Mouse (Mus musculus): ENCODE results near the gene Sema3e. TPM values are rescaled to one million over a fixed set of nuclear protein-coding genes. Genes with fewer than 3 reads are reported as not detected.

The Sema3e gene
- polyA plus RNA-seq, 1 experiment from 2014 or later = 3.1 TPM

DNA sequence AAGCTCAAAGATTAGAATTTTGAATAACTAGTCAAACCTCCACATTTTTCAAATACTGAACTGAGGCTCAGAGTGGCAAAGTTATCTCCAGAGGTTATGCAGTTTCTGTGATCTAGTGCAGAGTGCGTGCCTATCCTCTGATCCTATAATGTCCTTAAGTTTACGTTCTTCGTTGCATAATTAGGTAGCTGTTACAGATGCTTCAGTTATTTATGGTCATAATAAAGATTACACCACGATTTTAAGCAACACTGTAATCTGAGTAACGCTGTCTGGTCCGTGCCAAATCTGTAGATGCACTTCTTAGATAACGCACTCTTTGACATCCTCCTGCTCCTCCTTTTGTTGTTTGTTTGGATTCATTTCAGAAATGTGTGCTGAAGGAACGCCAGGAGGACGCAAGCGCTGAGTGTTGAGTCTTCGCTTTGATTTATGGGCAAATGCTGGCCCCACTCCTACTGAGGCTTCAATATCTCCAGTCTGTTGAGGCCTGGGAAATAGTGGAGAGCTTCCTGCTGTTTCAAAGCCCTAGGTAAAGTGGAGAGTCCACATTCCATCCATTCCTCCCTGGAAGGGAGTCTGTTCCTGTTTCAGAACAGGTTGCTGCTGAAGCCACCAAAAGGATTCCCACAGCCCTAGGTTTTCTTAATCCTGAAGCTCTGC is 32.2 kb upstream of the Sema3e start:
- Histone ChIP-seq H3K9ac (replicated peaks; ENCODE audit: low read length) (no peak overlapping the region), H3K4me2 (ENCODE audit: low read length) (no peak overlapping the region), H3K27me3 (ENCODE audit: control insufficient read depth, insufficient read depth, low read length) (no peaks in the 10 kb centered on the region), H3K36me3 (ENCODE audit: control insufficient read depth, insufficient read depth, low read length) (no peaks in the 10 kb centered on the region), H3K27ac (replicated peaks; ENCODE audit: low read depth, low read length) (no peak overlapping the region), H3K9me3 (ENCODE audit: control insufficient read depth, low read length) (no peaks in the 10 kb centered on the region), H3K4me3 (replicated peaks; ENCODE audit: low read depth, low read length) (no peak overlapping the region), H3K4me1 (ENCODE audit: control insufficient read depth, insufficient read depth, low read length) (no peaks in the 10 kb centered on the region)
- no peak for DNase-seq
- ATAC-seq (ENCODE audit: low FRiP score, low TSS enrichment) = no peak
- 80% methylated on average over 11 of the region's 11 CpGs for WGBS

DNA sequence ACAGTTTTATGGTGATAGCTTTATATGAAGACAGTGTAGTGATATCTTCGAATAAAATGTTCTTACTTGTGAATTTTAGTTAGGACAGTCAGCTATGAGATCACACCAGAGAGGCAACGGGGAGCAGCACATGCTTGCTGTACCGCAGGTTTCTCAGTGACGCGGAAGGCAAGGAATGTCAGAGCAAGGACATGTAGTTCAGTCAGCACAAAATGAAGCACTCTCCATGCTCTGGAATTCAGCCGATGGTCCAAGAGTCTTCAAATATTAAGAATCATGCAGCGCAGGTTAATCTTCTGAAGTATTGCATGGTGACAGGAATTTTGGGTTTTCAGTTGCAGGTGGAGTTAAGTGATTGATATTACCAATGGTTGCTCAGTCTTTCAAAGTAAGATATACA is 3.3 kb downstream of the Sema3e start:
- Histone ChIP-seq H3K9ac (replicated peaks; ENCODE audit: low read length) (no peak overlapping the region), H3K9me3 (ENCODE audit: control insufficient read depth, low read length) (no peaks in the 10 kb centered on the region), H3K36me3 (ENCODE audit: control insufficient read depth, insufficient read depth, low read length) (no peaks in the 10 kb centered on the region), H3K27ac (replicated peaks; ENCODE audit: low read depth, low read length) (no peak overlapping the region), H3K27me3 (ENCODE audit: control insufficient read depth, insufficient read depth, low read length) (peaks cover 7% of the 10 kb centered on the region; the same call in 1 of the 2 replicates), H3K4me1 (ENCODE audit: control insufficient read depth, insufficient read depth, low read length) (peaks cover 5% of the 10 kb centered on the region; the same call in 1 of the 2 replicates), H3K4me3 (replicated peaks; ENCODE audit: low read depth, low read length) (no peak overlapping the region), H3K4me2 (ENCODE audit: low read length) (no peak overlapping the region)
- 92% methylated on average over 7 of the region's 7 CpGs for WGBS
- no peak for ATAC-seq (ENCODE audit: low FRiP score, low TSS enrichment)
- DNase-seq = no peak

DNA sequence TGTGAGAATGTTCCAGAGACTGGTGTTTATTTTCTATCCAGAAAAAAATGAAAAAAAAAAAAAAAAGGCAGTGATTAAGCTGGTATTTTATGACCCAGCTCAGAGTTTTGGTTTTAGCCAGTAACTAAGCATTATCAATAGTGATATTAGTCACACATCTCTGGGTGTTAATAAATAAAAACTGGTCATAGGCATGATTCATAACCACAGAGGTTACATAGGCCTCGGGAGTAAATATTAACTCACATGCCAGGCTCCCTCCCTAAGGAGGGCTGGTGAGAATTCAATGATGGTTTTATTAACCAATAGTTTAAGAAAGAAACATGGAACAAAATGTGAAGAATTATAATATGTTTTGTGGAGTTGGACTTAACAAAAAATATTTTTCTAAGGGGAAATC is 5.7 kb downstream of the Sema3e start:
- WGBS = 83% methylated on average over 1 of the region's 1 CpGs
- no peak overlapping the region for H3K4me3 ChIP-seq (replicated peaks; ENCODE audit: low read depth, low read length)

DNA sequence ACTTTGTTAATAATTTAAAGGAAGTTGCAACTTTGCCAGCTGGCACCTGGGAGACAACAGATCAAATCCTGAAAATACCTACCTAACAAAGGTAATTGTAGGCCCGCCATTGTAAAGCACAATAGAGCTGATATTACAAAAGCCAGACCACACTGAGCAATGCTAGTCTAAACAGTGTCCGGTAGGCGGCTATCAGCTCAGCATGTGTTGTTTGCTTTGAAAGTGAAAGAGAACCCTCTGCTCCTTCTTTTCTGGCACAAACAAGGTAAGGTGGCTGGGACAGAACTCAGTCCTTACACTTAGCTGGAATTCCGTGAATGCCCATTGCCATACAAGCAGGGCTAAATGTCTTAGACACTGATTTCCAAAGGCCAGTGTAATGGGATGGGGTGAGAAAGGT is 7.0 kb downstream of the Sema3e start:
- Histone ChIP-seq H3K9ac (replicated peaks; ENCODE audit: low read length) (no peak overlapping the region), H3K27ac (replicated peaks; ENCODE audit: low read depth, low read length) (no peak overlapping the region), H3K36me3 (ENCODE audit: control insufficient read depth, insufficient read depth, low read length) (no peaks in the 10 kb centered on the region), H3K4me1 (ENCODE audit: control insufficient read depth, insufficient read depth, low read length) (no peaks in the 10 kb centered on the region), H3K27me3 (ENCODE audit: control insufficient read depth, insufficient read depth, low read length) (no peaks in the 10 kb centered on the region), H3K9me3 (ENCODE audit: control insufficient read depth, low read length) (no peaks in the 10 kb centered on the region), H3K4me3 (replicated peaks; ENCODE audit: low read depth, low read length) (no peak overlapping the region), H3K4me2 (ENCODE audit: low read length) (no peak overlapping the region)
- ATAC-seq (ENCODE audit: low FRiP score, low TSS enrichment) (no peak), DNase-seq (no peak)
- 22% methylated on average over 4 of the region's 4 CpGs for WGBS

More for the DNA sequence above, 5.7 kb downstream of the Sema3e start:
- H3K27ac ChIP-seq (replicated peaks; ENCODE audit: low read depth, low read length) = no peak overlapping the region
- H3K9me3 ChIP-seq (ENCODE audit: control insufficient read depth, low read length) = no peaks in the 10 kb centered on the region
- ATAC-seq (ENCODE audit: low FRiP score, low TSS enrichment) = no peak
- peaks cover under 1% of the 10 kb centered on the region; the same call in 1 of the 2 replicates for H3K27me3 ChIP-seq (ENCODE audit: control insufficient read depth, insufficient read depth, low read length)
- H3K9ac ChIP-seq (replicated peaks; ENCODE audit: low read length) = no peak overlapping the region
- no peaks in the 10 kb centered on the region for H3K36me3 ChIP-seq (ENCODE audit: control insufficient read depth, insufficient read depth, low read length)
- H3K4me1 ChIP-seq (ENCODE audit: control insufficient read depth, insufficient read depth, low read length) = peaks cover 3% of the 10 kb centered on the region; the same call in 1 of the 2 replicates
- H3K4me2 ChIP-seq (ENCODE audit: low read length) = no peak overlapping the region
- no peak for DNase-seq

DNA sequence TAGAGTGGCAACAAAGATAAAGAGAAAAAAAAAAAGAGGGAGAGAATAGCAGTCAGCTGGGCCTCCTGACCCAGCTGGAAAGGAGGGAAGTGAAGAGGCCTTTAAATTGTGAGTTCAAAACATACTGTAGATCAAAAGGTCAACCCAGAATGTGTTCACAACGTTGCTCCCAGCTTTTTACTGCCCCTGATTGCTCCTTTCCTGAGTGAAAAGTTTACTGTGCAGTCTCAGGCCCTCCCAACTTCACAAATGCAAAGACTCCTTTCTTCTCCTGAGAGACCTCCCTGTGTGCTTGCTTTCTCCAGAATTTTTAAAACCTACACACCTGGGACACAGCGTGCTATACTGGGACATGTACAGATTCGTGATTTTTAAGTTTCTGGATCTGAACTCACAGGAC is 8.2 kb downstream of the Sema3e start:
- H3K4me1 ChIP-seq (ENCODE audit: control insufficient read depth, insufficient read depth, low read length) = no peaks in the 10 kb centered on the region
- H3K4me2 ChIP-seq (ENCODE audit: low read length) = no peak overlapping the region
- 44% methylated on average over 3 of the region's 3 CpGs for whole genome bisulfite sequencing
- no peaks in the 10 kb centered on the region for H3K36me3 ChIP-seq (ENCODE audit: control insufficient read depth, insufficient read depth, low read length)
- no peak overlapping the region for H3K27ac ChIP-seq (replicated peaks; ENCODE audit: low read depth, low read length)
- H3K4me3 ChIP-seq (replicated peaks; ENCODE audit: low read depth, low read length) = no peak overlapping the region
- ATAC-seq (ENCODE audit: low FRiP score, low TSS enrichment) (no peak), DNase-seq (no peak)
- no peaks in the 10 kb centered on the region for H3K27me3 ChIP-seq (ENCODE audit: control insufficient read depth, insufficient read depth, low read length)
- H3K9me3 ChIP-seq (ENCODE audit: control insufficient read depth, low read length) = no peaks in the 10 kb centered on the region
- H3K9ac ChIP-seq (replicated peaks; ENCODE audit: low read length) = no peak overlapping the region

DNA sequence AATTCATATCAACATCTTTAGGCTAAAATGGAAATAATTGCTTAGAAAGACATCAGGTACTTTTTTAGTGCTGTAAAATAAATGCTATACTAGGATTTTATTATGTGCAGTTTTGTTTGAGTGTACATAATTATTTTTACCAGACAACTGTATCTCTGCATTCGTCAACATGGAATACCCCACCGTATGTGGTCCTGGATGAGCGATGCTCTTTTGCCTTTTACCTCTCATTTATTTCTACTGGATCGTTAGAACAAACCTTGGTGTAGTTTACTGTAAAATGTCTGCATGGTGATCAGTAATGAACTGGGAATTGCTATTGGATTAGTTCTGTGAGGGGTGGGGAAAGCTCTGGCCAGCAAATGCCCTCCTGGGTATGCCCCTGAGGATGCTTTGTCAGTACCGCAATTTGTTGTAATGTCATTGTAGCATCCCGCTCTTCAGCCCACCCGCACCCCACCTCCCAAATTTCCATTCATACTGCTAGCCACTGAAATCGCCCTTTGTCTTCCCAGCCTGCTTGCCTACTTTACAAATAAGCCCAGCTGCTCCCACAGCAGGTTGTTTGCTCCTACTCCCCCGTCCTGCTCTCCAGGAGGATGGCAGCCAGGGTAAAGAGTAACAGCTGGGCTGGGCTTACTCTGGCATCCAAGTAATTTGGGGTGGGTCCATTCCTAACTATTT is 13.9 kb downstream of the Sema3e start:
- Histone ChIP-seq H3K4me3 (replicated peaks; ENCODE audit: low read depth, low read length) (peak overlapping the region; percentile 19), H3K4me1 (ENCODE audit: control insufficient read depth, insufficient read depth, low read length) (peaks cover 12% of the 10 kb centered on the region), H3K4me2 (ENCODE audit: low read length) (peak overlapping the region; percentile 48), H3K36me3 (ENCODE audit: control insufficient read depth, insufficient read depth, low read length) (no peaks in the 10 kb centered on the region), H3K9me3 (ENCODE audit: control insufficient read depth, low read length) (no peaks in the 10 kb centered on the region), H3K27ac (replicated peaks; ENCODE audit: low read depth, low read length) (peak overlapping the region; percentile 33; the same call in 1 of the 2 replicates), H3K27me3 (ENCODE audit: control insufficient read depth, insufficient read depth, low read length) (no peaks in the 10 kb centered on the region), H3K9ac (replicated peaks; ENCODE audit: low read length) (peak overlapping the region; percentile 39; the same call in 1 of the 2 replicates)
- DNase-seq (peak; percentile 66), ATAC-seq (ENCODE audit: low FRiP score, low TSS enrichment) (peak; percentile 77)
- 15% methylated on average over 9 of the region's 9 CpGs for WGBS

DNA sequence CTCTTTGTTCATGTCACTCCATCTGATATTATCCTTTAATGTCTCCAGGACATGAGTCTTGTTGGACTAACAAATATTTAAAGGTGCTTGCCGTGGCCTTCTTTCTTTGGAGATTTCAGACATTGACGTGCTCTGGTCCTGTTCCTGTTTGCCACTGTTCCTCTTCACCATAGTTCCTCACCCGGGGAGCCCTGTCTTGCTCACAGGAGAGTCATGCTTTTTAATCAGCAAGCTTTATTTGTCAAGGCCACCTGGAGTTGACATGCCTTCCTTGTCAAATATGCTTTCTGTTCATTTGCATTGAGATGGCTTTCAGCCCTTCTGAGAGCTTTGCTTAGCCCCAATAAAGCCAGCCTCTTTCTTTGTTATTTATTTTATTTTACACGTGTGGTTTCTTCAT is 15.1 kb downstream of the Sema3e start:
- H3K36me3 ChIP-seq (ENCODE audit: control insufficient read depth, insufficient read depth, low read length) = no peaks in the 10 kb centered on the region
- no peaks in the 10 kb centered on the region for H3K9me3 ChIP-seq (ENCODE audit: control insufficient read depth, low read length)
- no peak overlapping the region for H3K4me3 ChIP-seq (replicated peaks; ENCODE audit: low read depth, low read length)
- DNase-seq (no peak), ATAC-seq (ENCODE audit: low FRiP score, low TSS enrichment) (no peak; the same call in 1 of the 2 replicates)
- no peak overlapping the region for H3K4me2 ChIP-seq (ENCODE audit: low read length)
- peaks cover 12% of the 10 kb centered on the region for H3K4me1 ChIP-seq (ENCODE audit: control insufficient read depth, insufficient read depth, low read length)
- H3K27me3 ChIP-seq (ENCODE audit: control insufficient read depth, insufficient read depth, low read length) = no peaks in the 10 kb centered on the region
- 3% methylated on average over 4 of the region's 4 CpGs for WGBS
- H3K27ac ChIP-seq (replicated peaks; ENCODE audit: low read depth, low read length) = 0 out of 2 replicates have a peak overlapping the region, but pooled peaks have one; percentile 9
- no peak overlapping the region for H3K9ac ChIP-seq (replicated peaks; ENCODE audit: low read length)

DNA sequence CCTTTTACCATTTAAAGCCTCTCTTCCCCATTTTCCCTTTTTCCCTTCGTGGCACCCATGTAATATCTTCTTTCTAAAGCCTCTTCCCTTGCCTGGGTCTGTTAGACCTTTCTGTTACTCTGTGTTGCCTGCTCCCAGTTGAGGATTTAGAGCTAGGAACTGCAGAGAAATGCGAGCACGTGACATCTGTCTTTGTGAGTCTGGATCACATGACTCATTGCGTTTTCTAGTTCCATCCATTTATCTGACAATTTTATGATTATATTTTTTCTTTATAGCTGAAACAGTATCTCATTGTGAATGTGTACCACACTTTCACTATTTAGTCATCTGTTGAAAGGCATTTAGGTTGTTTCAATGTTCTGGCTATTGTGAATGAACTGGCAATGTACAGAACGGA is 18.0 kb downstream of the Sema3e start:
- Histone ChIP-seq H3K4me2 (ENCODE audit: low read length) (no peak overlapping the region), H3K27ac (replicated peaks; ENCODE audit: low read depth, low read length) (no peak overlapping the region), H3K4me3 (replicated peaks; ENCODE audit: low read depth, low read length) (no peak overlapping the region), H3K9ac (replicated peaks; ENCODE audit: low read length) (no peak overlapping the region), H3K9me3 (ENCODE audit: control insufficient read depth, low read length) (no peaks in the 10 kb centered on the region), H3K27me3 (ENCODE audit: control insufficient read depth, insufficient read depth, low read length) (no peaks in the 10 kb centered on the region), H3K36me3 (ENCODE audit: control insufficient read depth, insufficient read depth, low read length) (no peaks in the 10 kb centered on the region), H3K4me1 (ENCODE audit: control insufficient read depth, insufficient read depth, low read length) (peaks cover 12% of the 10 kb centered on the region)
- 90% methylated on average over 5 of the region's 5 CpGs for WGBS
- ATAC-seq (ENCODE audit: low FRiP score, low TSS enrichment) = no peak
- DNase-seq = no peak

DNA sequence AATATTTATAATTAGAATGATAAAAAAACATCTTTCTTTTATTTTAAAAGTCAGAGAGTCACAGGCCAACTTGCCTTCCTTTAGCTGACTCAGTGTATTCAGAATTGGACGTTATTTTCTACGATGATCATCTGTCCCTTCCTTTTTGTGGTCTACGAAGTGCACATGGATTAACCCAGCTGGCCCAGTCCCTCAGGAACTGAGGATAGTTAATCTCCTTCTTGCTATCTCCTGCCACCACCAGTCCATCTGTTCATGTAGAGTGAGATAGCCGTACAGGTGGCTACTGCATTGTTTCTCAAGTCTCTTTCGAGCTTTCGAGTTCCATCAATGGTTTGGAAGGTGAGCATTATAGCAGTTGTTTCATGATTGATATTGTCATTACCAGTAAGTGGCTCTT is 18.9 kb downstream of the Sema3e start:
- Histone ChIP-seq H3K4me3 (replicated peaks; ENCODE audit: low read depth, low read length) (no peak overlapping the region), H3K4me1 (ENCODE audit: control insufficient read depth, insufficient read depth, low read length) (peaks cover 9% of the 10 kb centered on the region), H3K27me3 (ENCODE audit: control insufficient read depth, insufficient read depth, low read length) (no peaks in the 10 kb centered on the region), H3K27ac (replicated peaks; ENCODE audit: low read depth, low read length) (no peak overlapping the region), H3K4me2 (ENCODE audit: low read length) (no peak overlapping the region), H3K9me3 (ENCODE audit: control insufficient read depth, low read length) (no peaks in the 10 kb centered on the region), H3K9ac (replicated peaks; ENCODE audit: low read length) (no peak overlapping the region), H3K36me3 (ENCODE audit: control insufficient read depth, insufficient read depth, low read length) (no peaks in the 10 kb centered on the region)
- WGBS = 68% methylated on average over 6 of the region's 6 CpGs
- ATAC-seq (ENCODE audit: low FRiP score, low TSS enrichment) (no peak), DNase-seq (no peak)
